Mouse (Mus musculus) midbrain, embryonic 10.5 days (tissue): ENCODE measurements around the gene Olfr1313. TPM values are rescaled to one million over a fixed set of nuclear protein-coding genes. Genes with fewer than 3 reads are reported as not detected.
"Not testable (repeated sequence)": the region's sequence is repeated elsewhere in the genome, so short reads cannot be mapped to it uniquely, and the experiment has no call there.

ENCODE experiments used
- DNase-seq: peaks from one replicate; pipeline ENCODE4 v3.0.0-alpha.2; 2017; ENCODE audit warnings: low spot score
- H3K27ac ChIP-seq: fragments of 300-500 bp; sonication (generic); replicated peaks from 2 replicates; pipeline ENCODE4 v1.5.1; 2016; ENCODE audit warnings: mild to moderate bottlenecking
- H3K27me3 ChIP-seq: fragments of 300-500 bp; sonication (generic); 2 replicates; pipeline ENCODE4 v1.6.1; 2016; ENCODE audit warnings: low read depth, mild to moderate bottlenecking; ENCODE audit not compliant: poor library complexity, severe bottlenecking
- H3K36me3 ChIP-seq: fragments of 300-500 bp; sonication (generic); 2 replicates; pipeline ENCODE4 v1.6.1; 2016; ENCODE audit warnings: mild to moderate bottlenecking, moderate library complexity
- H3K4me1 ChIP-seq: fragments of 300-500 bp; sonication (generic); 2 replicates; pipeline ENCODE4 v1.6.1; 2016
- H3K4me3 ChIP-seq: fragments of 300-500 bp; sonication (generic); 2 replicates; pipeline ENCODE4 v1.5.1; 2016; ENCODE audit warnings: mild to moderate bottlenecking, moderate library complexity
- H3K9me3 ChIP-seq: fragments of 300-500 bp; sonication (generic); replicated peaks from 2 replicates; pipeline ENCODE4 v1.6.1; 2016; ENCODE audit warnings: mild to moderate bottlenecking
- WGBS: fragments of 180-500 bp; shearing (Covaris S2); methylation state at CpG from one replicate; pipeline ENCODE4 v1.1.7; 2016; 5-methylcytosine and 5-hydroxymethylcytosine counted together
- polyA plus RNA-seq: library from polyadenylated mRNA; unstranded; fragments of >200 nt; fragmentation: Nextera tagmentation; extraction: Ambion mirVana; gene quantifications from 2 replicates; pipeline ENCODE4 v1.2.1, GENCODE M21; 2016

Olfr1313 gene
- not detected in 2 replicates for polyA plus RNA-seq

- Histone ChIP-seq H3K4me3 (no peak within 1 kb of the TSS), H3K36me3 (no peaks in the 10 kb centered on the region), H3K9me3 (no peaks in the 10 kb centered on the region), H3K4me1 (no peaks in the 10 kb centered on the region), H3K27me3 (no peaks in the 10 kb centered on the region), H3K27ac (no peak within 1 kb of the TSS)
- DNase-seq, result no peak
Measured at GRCm38 (mm10) chr2:112077743-112078142, at the start of gene Olfr1313. Olfr1313 (minus strand) TSS chr2:112077843.

GRCm38 (mm10) chr2:112115340-112115739, 37.7 kb upstream of the Olfr1313 start, which contains the start of gene Olfr1315-ps1:
Olfr1315-ps1 (minus strand) TSS chr2:112115440.
- Histone ChIP-seq H3K27ac (no peak within 1 kb of the TSS), H3K9me3 (no peaks in the 10 kb centered on the region), H3K36me3 (no peaks in the 10 kb centered on the region), H3K4me1 (no peaks in the 10 kb centered on the region), H3K4me3 (no peak within 1 kb of the TSS), H3K27me3 (no peaks in the 10 kb centered on the region)
- DNase-seq, result no peak
- 74% methylated on average over 1 of the region's 1 CpGs for WGBS

- no peak within 1 kb of the TSS for H3K27ac ChIP-seq
- H3K4me1 ChIP-seq, result no peaks in the 10 kb centered on the region
- no peak for DNase-seq
- no peaks in the 10 kb centered on the region for H3K27me3 ChIP-seq
- no peak within 1 kb of the TSS for H3K4me3 ChIP-seq
- H3K9me3 ChIP-seq, result no peaks in the 10 kb centered on the region
- no peaks in the 10 kb centered on the region for H3K36me3 ChIP-seq
Measured at GRCm38 (mm10) chr2:112096681-112097080, 19.0 kb upstream of the Olfr1313 start, which contains the start of gene Olfr1314. Olfr1314 (minus strand) TSS chr2:112096781.

- Histone ChIP-seq H3K27me3 (no peaks in the 10 kb centered on the region), H3K9me3 (no peaks in the 10 kb centered on the region), H3K4me1 (no peaks in the 10 kb centered on the region), H3K4me3 (no peak within 1 kb of the TSS), H3K36me3 (no peaks in the 10 kb centered on the region), H3K27ac (no peak within 1 kb of the TSS)
- no peak for DNase-seq
- 35% methylated on average over 1 of the region's 1 CpGs for WGBS
Measured at GRCm38 (mm10) chr2:112050138-112050537, 27.5 kb downstream of the Olfr1313 start, which contains the start of gene Olfr1312. Olfr1312 (minus strand) TSS chr2:112050238.

GRCm38 (mm10) chr2:112026971-112027370, 50.7 kb downstream of the Olfr1313 start:
- 56% methylated on average over 6 of the region's 6 CpGs for WGBS
- not testable (repeated sequence) for H3K4me3 ChIP-seq, H3K9me3 ChIP-seq, H3K4me1 ChIP-seq, DNase-seq, H3K36me3 ChIP-seq, H3K27me3 ChIP-seq, H3K27ac ChIP-seq

- no peaks in the 10 kb centered on the region for H3K9me3 ChIP-seq
- no peaks in the 10 kb centered on the region for H3K4me1 ChIP-seq
- 92% methylated on average over 2 of the region's 2 CpGs for WGBS
- no peak within 1 kb of the TSS for H3K27ac ChIP-seq
- no peaks in the 10 kb centered on the region for H3K36me3 ChIP-seq
- DNase-seq, result no peak
- H3K4me3 ChIP-seq, result no peak within 1 kb of the TSS
- H3K27me3 ChIP-seq, result no peaks in the 10 kb centered on the region
Measured at GRCm38 (mm10) chr2:112024312-112024711, 53.3 kb downstream of the Olfr1313 start, which contains the start of gene Olfr1311. Olfr1311 (minus strand) TSS chr2:112024412.

Other genes starting within 250 kb of the Olfr1313 start
- gene Olfr1305, start 200.7 kb downstream of the Olfr1313 start, polyA plus RNA-seq, result not detected in 2 replicates
- gene Olfr1306, start 161.6 kb downstream of the Olfr1313 start, polyA plus RNA-seq, result not detected in 2 replicates
- not detected in 2 replicates for gene Olfr1307, start 128.4 kb downstream of the Olfr1313 start, polyA plus RNA-seq
- gene Olfr1308, start 112.9 kb downstream of the Olfr1313 start, polyA plus RNA-seq, result not detected in 2 replicates
- not detected in 2 replicates for gene Olfr1309, start 87.6 kb downstream of the Olfr1313 start, polyA plus RNA-seq
- not detected in 2 replicates for gene Olfr1310, start 65.1 kb downstream of the Olfr1313 start, polyA plus RNA-seq
- gene Olfr1311, start 53.4 kb downstream of the Olfr1313 start, polyA plus RNA-seq, result not detected in 2 replicates
- not detected in 2 replicates for gene Olfr1312, start 27.6 kb downstream of the Olfr1313 start, polyA plus RNA-seq
- not detected in 2 replicates for gene Olfr1314, start 18.9 kb upstream of the Olfr1313 start, polyA plus RNA-seq
- not detected in 2 replicates for gene Olfr1315-ps1, start 37.6 kb upstream of the Olfr1313 start, polyA plus RNA-seq
- gene Olfr1316, start 57.1 kb upstream of the Olfr1313 start, polyA plus RNA-seq, result not detected in 2 replicates
- not detected in 2 replicates for gene Olfr1317, start 62.5 kb upstream of the Olfr1313 start, polyA plus RNA-seq
- not detected in 2 replicates for gene Olfr1318, start 76.4 kb upstream of the Olfr1313 start, polyA plus RNA-seq
- gene Lpcat4, start 161.6 kb upstream of the Olfr1313 start, polyA plus RNA-seq, result 11.4 and 13.7 TPM in 2 replicates
- 0.02 TPM in 1 of 2 replicates, not detected in the other for gene Nutm1, start 181.4 kb upstream of the Olfr1313 start, polyA plus RNA-seq
- gene Nop10, start 184.1 kb upstream of the Olfr1313 start, polyA plus RNA-seq, result 178 and 211 TPM in 2 replicates
- 7.4 and 11.3 TPM in 2 replicates for gene Slc12a6, start 188.0 kb upstream of the Olfr1313 start, polyA plus RNA-seq
- gene Gm21985, start 188.5 kb upstream of the Olfr1313 start, polyA plus RNA-seq, result 0.04 TPM in 1 of 2 replicates, not detected in the other